Mouse (Mus musculus): ENCODE measurements at regions not wholly inside any gene's neighbourhood (a gene's known extent, or its start where the extent isn't known, plus 50 kb on each side); places are given as distances from the start of the nearest gene placed in this dataset.

GRCm38 (mm10) chr15:64627258-64627657 is 190.2 kb upstream of the Gm21798 start (continued):
- TF ChIP-seq HCFC1 (IDR thresholded peaks at IDR 0.05; ENCODE audit: low read depth, low read length) (no peak), GATA1 (IDR thresholded peaks at IDR 0.05; ENCODE audit: low read depth, low read length) (0 out of 2 replicates have a peak, but pooled peaks have one; percentile 22), MAFK (IDR thresholded peaks at IDR 0.05; ENCODE audit: borderline replicate concordance, low read depth, low read length) (no peak), CTCF (IDR thresholded peaks at IDR 0.05 in 2 of 3, conservative IDR thresholded peaks at IDR 0.05 in 1 of 3; ENCODE audit: control insufficient read depth in 1 of 3, insufficient read depth in 1 of 3, low read depth in 2 of 3, low read length in 3 of 3, poor library complexity in 1 of 3, severe bottlenecking in 1 of 3) (peak; percentile 85 to 94 (median 85)), TAL1 (IDR thresholded peaks at IDR 0.05; ENCODE audit: low read length) (no peak)

All from MEL (cell line).